Mouse (Mus musculus): ENCODE measurements around the gene Cyp2j8. TPM values are rescaled to one million over a fixed set of nuclear protein-coding genes. Genes with fewer than 3 reads are reported as not detected.

The Cyp2j8 gene
- not detected in 2 replicates for total RNA-seq (2012; rRNA removed)

GRCm38 (mm10) chr4:96507286-96507685, at the start of gene Cyp2j8:
Gene Cyp2j8, minus strand, starts transcription at chr4:96507386.
- no peak for TF ChIP-seq HCFC1 (IDR thresholded peaks at IDR 0.05; ENCODE audit: borderline replicate concordance, insufficient read depth, low read length)
- no peak for TF ChIP-seq MAFK (IDR thresholded peaks at IDR 0.05; ENCODE audit: insufficient read depth, low read depth, low read length)
- DNase-seq (ENCODE audit: low read depth, low spot score) = no peak
- Histone ChIP-seq H3K9ac (ENCODE audit: insufficient read depth, low read depth, low read length, poor library complexity, severe bottlenecking) (no peak within 1 kb of the TSS), H3K36me3 (ENCODE audit: control insufficient read depth, insufficient read depth, low read length, poor library complexity, severe bottlenecking) (no peaks in the 10 kb centered on the region), H3K4me1 (ENCODE audit: control insufficient read depth in 2 of 2, insufficient read depth in 2 of 2, low read length in 2 of 2, poor library complexity in 1 of 2) (no peaks in the 10 kb centered on the region), H3K9me3 (ENCODE audit: control insufficient read depth, insufficient read depth, low read depth, low read length) (no peaks in the 10 kb centered on the region), H3K4me3 (ENCODE audit: insufficient read depth in 1 of 2, low read depth in 1 of 2, low read length in 2 of 2, poor library complexity in 1 of 2, severe bottlenecking in 1 of 2) (no peak within 1 kb of the TSS), H3K27ac (ENCODE audit: insufficient read depth, low read depth, low read length, poor library complexity, severe bottlenecking) (no peak within 1 kb of the TSS)
- in situ Hi-C loops (cut with MboI; ENCODE audit: low sequenced_read_pairs in 2 of 2, unreplicated experiment in 2 of 2) = no loop called here

- in situ Hi-C loops (cut with MboI; ENCODE audit: low sequenced_read_pairs in 2 of 2, unreplicated experiment in 2 of 2) = no loop called here
- H3K9me3 ChIP-seq (ENCODE audit: control insufficient read depth, insufficient read depth, low read depth, low read length) = no peaks in the 10 kb centered on the region
- H3K4me3 ChIP-seq (ENCODE audit: insufficient read depth in 1 of 2, low read depth in 1 of 2, low read length in 2 of 2, poor library complexity in 1 of 2, severe bottlenecking in 1 of 2) = peak within 1 kb of the TSS; percentile 52 to 68
- peak within 1 kb of the TSS; percentile 3; the same call in 1 of the 2 replicates for H3K27ac ChIP-seq (ENCODE audit: insufficient read depth, low read depth, low read length, poor library complexity, severe bottlenecking)
- H3K9ac ChIP-seq (ENCODE audit: insufficient read depth, low read depth, low read length, poor library complexity, severe bottlenecking) = peak within 1 kb of the TSS; percentile 58
- peak; percentile 40 for DNase-seq (ENCODE audit: low read depth, low spot score)
- H3K4me1 ChIP-seq (ENCODE audit: control insufficient read depth in 2 of 2, insufficient read depth in 2 of 2, low read length in 2 of 2, poor library complexity in 1 of 2) = peaks cover 0 to 2% of the 10 kb centered on the region in 2 experiments; a peak in 1 of 4 replicates
- H3K36me3 ChIP-seq (ENCODE audit: control insufficient read depth, insufficient read depth, low read length, poor library complexity, severe bottlenecking) = no peaks in the 10 kb centered on the region
- TF ChIP-seq ZNF384 (IDR thresholded peaks at IDR 0.05; ENCODE audit: low read depth, low read length) = no peak
- no peak for TF ChIP-seq MAFK (IDR thresholded peaks at IDR 0.05; ENCODE audit: insufficient read depth, low read depth, low read length)
- TF ChIP-seq CHD2 (IDR thresholded peaks at IDR 0.05; ENCODE audit: low read depth, low read length) = 0 out of 2 replicates have a peak, but pooled peaks have one; percentile 40
These were observed 46.1 kb upstream of the Cyp2j8 start, which contains the start of gene Cyp2j6 for GRCm38 (mm10) chr4:96553133-96553819. Gene Cyp2j6, minus strand, starts transcription at chr4:96553661.

- no peaks in the 10 kb centered on the region for H3K36me3 ChIP-seq (ENCODE audit: control insufficient read depth, insufficient read depth, low read length, poor library complexity, severe bottlenecking)
These were observed 44.4 kb upstream of the Cyp2j8 start for GRCm38 (mm10) chr4:96551619-96552018.

GRCm38 (mm10) chr4:96545976-96546375, 38.8 kb upstream of the Cyp2j8 start:
- no peaks in the 10 kb centered on the region for H3K36me3 ChIP-seq (ENCODE audit: control insufficient read depth, insufficient read depth, low read length, poor library complexity, severe bottlenecking)
- no peak overlapping the region for H3K9ac ChIP-seq (ENCODE audit: insufficient read depth, low read depth, low read length, poor library complexity, severe bottlenecking)
- in situ Hi-C loops (cut with MboI; ENCODE audit: low sequenced_read_pairs in 2 of 2, unreplicated experiment in 2 of 2) = no loop called here
- no peak overlapping the region for H3K27ac ChIP-seq (ENCODE audit: insufficient read depth, low read depth, low read length, poor library complexity, severe bottlenecking)
- no peaks in the 10 kb centered on the region for H3K9me3 ChIP-seq (ENCODE audit: control insufficient read depth, insufficient read depth, low read depth, low read length)
- no peak overlapping the region for H3K4me3 ChIP-seq (ENCODE audit: insufficient read depth in 1 of 2, low read depth in 1 of 2, low read length in 2 of 2, poor library complexity in 1 of 2, severe bottlenecking in 1 of 2)
- no peak for TF ChIP-seq CHD2 (IDR thresholded peaks at IDR 0.05; ENCODE audit: low read depth, low read length)
- TF ChIP-seq ZC3H11A (IDR thresholded peaks at IDR 0.05; ENCODE audit: borderline replicate concordance, low read depth, low read length) = no peak
- TF ChIP-seq HCFC1 (IDR thresholded peaks at IDR 0.05; ENCODE audit: borderline replicate concordance, insufficient read depth, low read length) = no peak
- TF ChIP-seq ZNF384 (IDR thresholded peaks at IDR 0.05; ENCODE audit: low read depth, low read length) = no peak
- no peak for TF ChIP-seq MAFK (IDR thresholded peaks at IDR 0.05; ENCODE audit: insufficient read depth, low read depth, low read length)
- DNase-seq (ENCODE audit: low read depth, low spot score) = no peak
- H3K4me1 ChIP-seq (ENCODE audit: control insufficient read depth in 2 of 2, insufficient read depth in 2 of 2, low read length in 2 of 2, poor library complexity in 1 of 2) = no peaks in the 10 kb centered on the region

More at GRCm38 (mm10) chr4:96551619-96552018, 44.4 kb upstream of the Cyp2j8 start:
- Histone ChIP-seq H3K4me3 (ENCODE audit: insufficient read depth in 1 of 2, low read depth in 1 of 2, low read length in 2 of 2, poor library complexity in 1 of 2, severe bottlenecking in 1 of 2) (no peak overlapping the region), H3K27ac (ENCODE audit: insufficient read depth, low read depth, low read length, poor library complexity, severe bottlenecking) (no peak overlapping the region), H3K9me3 (ENCODE audit: control insufficient read depth, insufficient read depth, low read depth, low read length) (no peaks in the 10 kb centered on the region), H3K9ac (ENCODE audit: insufficient read depth, low read depth, low read length, poor library complexity, severe bottlenecking) (no peak overlapping the region), H3K4me1 (ENCODE audit: control insufficient read depth in 2 of 2, insufficient read depth in 2 of 2, low read length in 2 of 2, poor library complexity in 1 of 2) (peaks cover 0 to 2% of the 10 kb centered on the region in 2 experiments; a peak in 1 of 4 replicates)
- in situ Hi-C loops (cut with MboI; ENCODE audit: low sequenced_read_pairs in 2 of 2, unreplicated experiment in 2 of 2) = no loop called here
- no peak for DNase-seq (ENCODE audit: low read depth, low spot score)
- TF ChIP-seq ZC3H11A (IDR thresholded peaks at IDR 0.05; ENCODE audit: borderline replicate concordance, low read depth, low read length) (no peak), CHD2 (IDR thresholded peaks at IDR 0.05; ENCODE audit: low read depth, low read length) (no peak), MAFK (IDR thresholded peaks at IDR 0.05; ENCODE audit: insufficient read depth, low read depth, low read length) (no peak), HCFC1 (IDR thresholded peaks at IDR 0.05; ENCODE audit: borderline replicate concordance, insufficient read depth, low read length) (no peak), ZNF384 (IDR thresholded peaks at IDR 0.05; ENCODE audit: low read depth, low read length) (no peak)

All from ES-E14 (cell line).